21 mouse cellular contexts compared by ENCODE assay signal in the genomic region with DNA sequence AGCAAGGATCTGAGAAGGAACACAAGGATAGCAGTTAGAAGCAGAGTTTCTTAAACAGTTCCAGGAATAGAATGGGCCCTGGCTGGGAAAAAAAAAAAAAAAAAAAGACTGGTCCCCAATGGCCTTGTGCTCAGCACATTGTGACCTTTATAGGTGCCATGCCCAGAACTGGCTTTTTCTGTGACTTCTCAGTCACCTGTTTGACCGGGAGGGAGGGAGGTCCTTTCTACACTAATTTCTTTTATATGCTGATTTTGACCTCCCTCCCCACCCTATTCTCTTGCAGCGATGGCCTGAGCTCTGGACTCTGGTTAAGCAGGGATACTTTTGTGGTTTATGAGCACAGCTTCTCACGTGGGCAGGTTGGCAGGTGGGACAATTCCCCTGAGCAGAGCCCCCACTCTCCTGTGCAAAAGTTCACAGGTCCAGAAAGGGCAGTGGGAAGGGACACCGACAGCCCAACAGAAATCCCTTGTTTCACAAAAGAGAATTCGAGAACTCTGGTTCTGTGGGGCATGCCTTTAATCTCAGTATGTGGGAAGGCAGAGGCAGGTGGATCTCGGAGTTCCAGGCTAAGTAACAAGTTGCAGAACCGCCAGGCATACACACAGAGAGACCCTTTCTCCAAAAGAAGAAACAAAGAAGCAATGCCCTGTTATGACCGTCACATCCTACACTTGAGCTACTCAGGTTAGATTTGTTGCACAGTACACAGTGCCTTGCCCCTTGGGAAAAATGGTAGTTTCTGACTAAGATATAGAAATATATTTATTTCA. TPM values are rescaled to one million over a fixed set of nuclear protein-coding genes. Genes with fewer than 3 reads are reported as not detected.
A peak's percentile ranks its signal among the peaks of the same experiment; 100 is the strongest.
DNase-seq lines count a peak whose midpoint lies in the region; ATAC-seq and TF ChIP-seq lines count a peak whose summit lies in the region.
"Had no signal": no experiment of that assay in that cellular context is flagged by ENCODE, and none has a peak within 500 bp of the region (broad histone marks: within the 10 kb centered on the region; RNA-seq: fewer than 3 reads in every experiment).

No protein-coding gene starts in this region.

- H3K9ac ChIP-seq in intestine, postnatal 0 days (ENCODE audit: low read depth, low read length): no peak overlapping the region
- H3K9ac ChIP-seq in kidney, embryonic 16.5 days (replicated peaks; ENCODE audit: low read length): no peak overlapping the region
- H3K9ac ChIP-seq: forebrain, embryonic 13.5 days; forebrain, postnatal 0 days; hindbrain, embryonic 14.5 days had no signal

- H3K36me3 ChIP-seq in testis, adult 2 months (ENCODE audit: control insufficient read depth, insufficient read depth, low read length): no peaks in the 10 kb centered on the region
- no peaks in the 10 kb centered on the region for H3K36me3 ChIP-seq in intestine, postnatal 0 days (ENCODE audit: control insufficient read depth, insufficient read depth)
- no peaks in the 10 kb centered on the region for H3K36me3 ChIP-seq in kidney, embryonic 16.5 days (ENCODE audit: insufficient read depth, low read length)
- H3K36me3 ChIP-seq: embryonic facial prominence, embryonic 10.5 days; heart, embryonic 10.5 days had no signal

- 0 out of 2 replicates have a peak, but pooled peaks have one; percentile 15 for ATAC-seq in intestine, postnatal 0 days
- no peak for ATAC-seq in kidney, embryonic 16.5 days (ENCODE audit: low FRiP score, low TSS enrichment)
- ATAC-seq: forebrain, embryonic 13.5 days; forebrain, postnatal 0 days; Patski had no signal

- DNase-seq in testis, postnatal 10 days (ENCODE audit: low spot score): no peak
- DNase-seq in R1 (ENCODE audit: low read depth, low spot score): peak; percentile 64
- DNase-seq in left cerebral cortex, postnatal 10 days (ENCODE audit: extremely low spot score in 1 of 2, low spot score in 2 of 2): no peak
- DNase-seq: adrenal gland, adult 8-10 months; adrenal gland, postnatal 36 days; cerebellum, adult 2 months; cerebellum, postnatal 10 days; forebrain, postnatal 0 days; gastrocnemius, adult 2 months; gastrocnemius, postnatal 36 days; heart, adult 18-20 months; heart, postnatal 10 days had no signal

- peak overlapping the region; percentile 68 for H3K27ac ChIP-seq in testis, adult 2 months (ENCODE audit: control insufficient read depth, insufficient read depth, low read depth, low read length)
- H3K27ac ChIP-seq in intestine, postnatal 0 days (ENCODE audit: low read depth, low read length): no peak overlapping the region
- no peak overlapping the region for H3K27ac ChIP-seq in kidney, embryonic 16.5 days (ENCODE audit: low read length)
- H3K27ac ChIP-seq: embryonic facial prominence, embryonic 10.5 days; forebrain, embryonic 13.5 days; gastrocnemius, adult 2 months; heart, embryonic 10.5 days; hindbrain, embryonic 14.5 days had no signal

- TF ChIP-seq CTCF in testis, adult 2 months (IDR thresholded peaks at IDR 0.05; ENCODE audit: control insufficient read depth, insufficient read depth, insufficient replicate concordance, low read depth, low read length): no peak
- no peak for TF ChIP-seq CTCF in intestine, postnatal 0 days (IDR thresholded peaks at IDR 0.05; ENCODE audit: low read depth)

- peaks cover 12% of the 10 kb centered on the region for H3K4me1 ChIP-seq in testis, adult 2 months (ENCODE audit: control insufficient read depth, insufficient read depth, low read length)
- 0 out of 2 replicates have a peak, but pooled peaks cover 7% of the 10 kb centered on the region for H3K4me1 ChIP-seq in intestine, postnatal 0 days (replicated peaks; ENCODE audit: control insufficient read depth, insufficient read depth, low read length)
- peaks cover 8% of the 10 kb centered on the region for H3K4me1 ChIP-seq in kidney, embryonic 16.5 days (ENCODE audit: insufficient read depth, low read length)
- H3K4me1 ChIP-seq: forebrain, embryonic 13.5 days had no signal

- no peak for TF ChIP-seq POLR2A in testis, adult 2 months (IDR thresholded peaks at IDR 0.05; ENCODE audit: control insufficient read depth, low read depth, low read length)

- WGBS in intestine, postnatal 0 days: 70% methylated on average over 8 of the region's 8 CpGs
- 75% methylated on average over 8 of the region's 8 CpGs for WGBS in kidney, embryonic 16.5 days

- no peaks in the 10 kb centered on the region for H3K27me3 ChIP-seq in testis, adult 2 months (ENCODE audit: control insufficient read depth, insufficient read depth, low read length)
- no peaks in the 10 kb centered on the region for H3K27me3 ChIP-seq in intestine, postnatal 0 days (replicated peaks; ENCODE audit: control insufficient read depth, insufficient read depth, low read length)
- H3K27me3 ChIP-seq in kidney, embryonic 16.5 days (ENCODE audit: insufficient read depth, low read length): no peaks in the 10 kb centered on the region
- H3K27me3 ChIP-seq: CH12.LX; forebrain, embryonic 13.5 days; Patski had no signal

- H3K4me2 ChIP-seq in intestine, postnatal 0 days (replicated peaks; ENCODE audit: low read depth): peak overlapping the region; percentile 24
- H3K4me2 ChIP-seq in kidney, embryonic 16.5 days (replicated peaks; ENCODE audit: low read depth, low read length): no peak overlapping the region
- H3K4me2 ChIP-seq: forebrain, embryonic 13.5 days; hindbrain, embryonic 14.5 days had no signal

- intact Hi-C loops in left cerebral cortex, postnatal 10 days (cut with DNase I): no loop called here

- H3K9me3 ChIP-seq in intestine, postnatal 0 days (ENCODE audit: control insufficient read depth): no peaks in the 10 kb centered on the region
- no peaks in the 10 kb centered on the region for H3K9me3 ChIP-seq in kidney, embryonic 16.5 days (ENCODE audit: low read length)
- H3K9me3 ChIP-seq: embryonic facial prominence, embryonic 10.5 days; forebrain, embryonic 13.5 days; heart, embryonic 10.5 days had no signal

- H3K4me3 ChIP-seq in testis, adult 2 months (ENCODE audit: control insufficient read depth, low read depth, low read length): no peak overlapping the region
- H3K4me3 ChIP-seq in intestine, postnatal 0 days (ENCODE audit: low read depth, low read length): no peak overlapping the region
- H3K4me3 ChIP-seq in kidney, embryonic 16.5 days (ENCODE audit: low read length): no peak overlapping the region
- H3K4me3 ChIP-seq: embryonic facial prominence, embryonic 10.5 days; forebrain, embryonic 13.5 days; gastrocnemius, adult 2 months; heart, embryonic 10.5 days had no signal

RNA-seq across cellular contexts. Expression of a gene that starts 50.3 kb away (rescaled TPM):
- 5.3 and 5.7 TPM in 2 replicates for polyA plus RNA-seq in testis, adult 2 months (2012; rRNA removed)
- polyA plus RNA-seq in intestine, postnatal 0 days (2015; fragmentation: Nextera tagmentation; extraction: Ambion mirVana): 5.9 and 6.3 TPM in 2 replicates
- 21.8 and 22.7 TPM in 2 replicates for polyA plus RNA-seq in kidney, embryonic 16.5 days (2015; fragmentation: Nextera tagmentation; extraction: Ambion mirVana)
- total RNA-seq in left cerebral cortex, postnatal 10 days (2021): 10 to 100 TPM; 15.0 to 16.8 TPM
